Mouse (Mus musculus) midbrain, embryonic 14.5 days (tissue): ENCODE data around the gene Prkca. TPM values are rescaled to one million over a fixed set of nuclear protein-coding genes. Genes with fewer than 3 reads are reported as not detected.

Experiments used
- ATAC-seq: fragments of 200-750 bp; cut with Nextera tagmentation; 2 replicates; pipeline ENCODE4 v1.8.0; 2017; ENCODE audit warnings: moderate number of reproducible peaks, moderate library complexity; ENCODE audit not compliant: low FRiP score, low TSS enrichment
- DNase-seq: peaks from one replicate; pipeline ENCODE4 v3.0.0-alpha.2; 2015
- H3K27ac ChIP-seq: fragments of 300-500 bp; sonication (generic); replicated peaks from 2 replicates; pipeline ENCODE4 v1.5.1; 2014; ENCODE audit warnings: mild to moderate bottlenecking, low read depth, low read length, moderate library complexity
- H3K27me3 ChIP-seq: fragments of 300-500 bp; sonication (generic); 2 replicates; pipeline ENCODE4 v1.6.1; 2014; ENCODE audit warnings: low read length, control low read depth, mixed read lengths; ENCODE audit not compliant: control insufficient read depth, insufficient read depth
- H3K36me3 ChIP-seq: fragments of 300-500 bp; sonication (generic); 2 replicates; pipeline ENCODE4 v1.6.1; 2014; ENCODE audit warnings: low read length, control low read depth; ENCODE audit not compliant: control insufficient read depth, insufficient read depth
- H3K4me1 ChIP-seq: fragments of 300-500 bp; sonication (generic); 2 replicates; pipeline ENCODE4 v1.6.1; 2014; ENCODE audit warnings: mild to moderate bottlenecking, antibody characterized with exemption, low read length, control low read depth; ENCODE audit not compliant: control insufficient read depth, insufficient read depth
- H3K4me2 ChIP-seq: fragments of 300-500 bp; sonication (generic); 2 replicates; pipeline ENCODE4 v1.6.1; 2014; ENCODE audit warnings: mild to moderate bottlenecking, low read length, moderate library complexity
- H3K4me3 ChIP-seq: fragments of 300-500 bp; sonication (generic); replicated peaks from 2 replicates; pipeline ENCODE4 v1.5.1; 2014; ENCODE audit warnings: low read depth, low read length
- H3K9ac ChIP-seq: fragments of 300-500 bp; sonication (generic); replicated peaks from 2 replicates; pipeline ENCODE4 v1.6.1; 2014; ENCODE audit warnings: mild to moderate bottlenecking, low read length, moderate library complexity
- H3K9me3 ChIP-seq: fragments of 300-500 bp; sonication (generic); 2 replicates; pipeline ENCODE4 v1.6.1; 2016; ENCODE audit warnings: low read length, control low read depth, mixed read lengths; ENCODE audit not compliant: control insufficient read depth
- WGBS: fragments of 180-500 bp; shearing (Covaris S2); extraction: QIAGEN DNeasy Blood & Tissue Kit; methylation state at CpG from one replicate; pipeline ENCODE4 v1.1.7; 2014; 5-methylcytosine and 5-hydroxymethylcytosine counted together
- polyA plus RNA-seq: library from polyadenylated mRNA; unstranded; fragments of >200 nt; fragmentation: Nextera tagmentation; extraction: Ambion mirVana; gene quantifications from 2 replicates; pipeline ENCODE4 v1.2.1, GENCODE M21; 2014

The Prkca gene
- polyA plus RNA-seq, 1 experiment from 2014 or later = 7.6 TPM

- Histone ChIP-seq H3K4me3 (no peak overlapping the region), H3K36me3 (no peaks in the 10 kb centered on the region), H3K4me2 (no peak overlapping the region), H3K9ac (no peak overlapping the region), H3K27ac (peak overlapping the region; percentile 49; the same call in 1 of the 2 replicates), H3K4me1 (peaks cover 4% of the 10 kb centered on the region; the same call in 1 of the 2 replicates), H3K9me3 (peaks cover 7% of the 10 kb centered on the region; the same call in 1 of the 2 replicates), H3K27me3 (no peaks in the 10 kb centered on the region)
- ATAC-seq (no peak), DNase-seq (peak; percentile 51)
- WGBS = 18% methylated on average over 4 of the region's 4 CpGs
Measured at GRCm38 (mm10) chr11:108162110-108162509, 181.6 kb downstream of the Prkca start.

DNA sequence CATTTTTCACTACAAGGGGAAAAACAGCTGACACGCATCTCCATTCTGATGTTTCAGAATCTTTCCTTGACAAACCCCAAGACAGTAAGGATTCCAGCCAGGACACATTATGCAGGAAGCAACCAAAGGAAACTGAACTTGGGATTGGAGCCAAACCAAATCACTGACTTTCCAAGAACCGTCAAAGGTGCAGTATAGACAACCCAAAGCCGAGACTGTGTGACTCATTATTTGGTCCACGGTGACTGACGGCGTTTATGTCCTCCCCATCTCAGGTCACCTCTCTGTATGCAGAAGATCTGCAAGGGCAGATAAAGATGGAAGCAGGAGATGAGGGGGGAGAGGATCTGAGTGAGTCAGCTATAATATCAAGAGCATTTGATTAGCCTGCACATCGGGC lies 183.7 kb downstream of the Prkca start:
- DNase-seq (no peak), ATAC-seq (no peak)
- Histone ChIP-seq H3K36me3 (no peaks in the 10 kb centered on the region), H3K4me2 (no peak overlapping the region), H3K27ac (no peak overlapping the region), H3K4me3 (no peak overlapping the region), H3K9ac (no peak overlapping the region), H3K4me1 (peaks cover 4% of the 10 kb centered on the region; the same call in 1 of the 2 replicates), H3K9me3 (peaks cover 7% of the 10 kb centered on the region; the same call in 1 of the 2 replicates), H3K27me3 (no peaks in the 10 kb centered on the region)
- WGBS = 95% methylated on average over 7 of the region's 7 CpGs

DNA sequence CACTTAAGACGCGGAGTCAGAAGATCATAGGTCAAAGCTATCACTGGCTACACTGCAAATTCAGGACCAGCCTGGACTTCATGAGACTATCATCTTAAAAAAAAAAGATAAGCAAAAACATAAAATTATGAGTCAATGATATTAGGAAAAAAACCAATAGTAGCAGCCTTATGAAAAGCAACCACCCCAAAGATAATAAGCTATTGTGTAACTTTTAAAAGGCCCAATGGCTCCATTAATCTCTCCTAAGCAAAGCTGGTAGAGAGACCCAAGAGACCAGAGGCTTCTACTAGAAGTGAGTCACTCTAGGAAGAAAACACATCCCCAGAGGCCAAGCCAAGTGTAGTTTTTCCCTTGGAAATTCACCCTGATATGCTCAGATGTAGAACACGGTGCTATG lies 185.7 kb downstream of the Prkca start:
- DNase-seq (no peak), ATAC-seq (no peak)
- no peaks in the 10 kb centered on the region for H3K36me3 ChIP-seq
- peaks cover 7% of the 10 kb centered on the region; the same call in 1 of the 2 replicates for H3K4me1 ChIP-seq
- peaks cover 7% of the 10 kb centered on the region; the same call in 1 of the 2 replicates for H3K9me3 ChIP-seq
- no peak overlapping the region for H3K9ac ChIP-seq
- H3K4me2 ChIP-seq = no peak overlapping the region
- 97% methylated on average over 3 of the region's 3 CpGs for WGBS
- no peak overlapping the region for H3K27ac ChIP-seq
- H3K27me3 ChIP-seq = no peaks in the 10 kb centered on the region
- H3K4me3 ChIP-seq = no peak overlapping the region

GRCm38 (mm10) chr11:108157074-108157473 lies 186.7 kb downstream of the Prkca start:
- Histone ChIP-seq H3K4me1 (0 out of 2 replicates have a peak, but pooled peaks cover 3% of the 10 kb centered on the region), H3K27ac (no peak overlapping the region), H3K27me3 (no peaks in the 10 kb centered on the region), H3K36me3 (no peaks in the 10 kb centered on the region), H3K4me3 (no peak overlapping the region), H3K9ac (no peak overlapping the region), H3K4me2 (no peak overlapping the region), H3K9me3 (peaks cover 7% of the 10 kb centered on the region; the same call in 1 of the 2 replicates)
- WGBS = 95% methylated on average over 5 of the region's 5 CpGs
- no peak for DNase-seq
- no peak for ATAC-seq

GRCm38 (mm10) chr11:108156107-108156506 lies 187.6 kb downstream of the Prkca start:
- no peaks in the 10 kb centered on the region; the same call in 1 of the 2 replicates for H3K27me3 ChIP-seq
- DNase-seq = no peak
- ATAC-seq = no peak
- no peaks in the 10 kb centered on the region for H3K36me3 ChIP-seq
- no peak overlapping the region for H3K4me3 ChIP-seq
- H3K27ac ChIP-seq = no peak overlapping the region
- WGBS = 85% methylated on average over 5 of the region's 5 CpGs
- H3K4me2 ChIP-seq = no peak overlapping the region
- H3K9me3 ChIP-seq = peaks cover 7% of the 10 kb centered on the region; the same call in 1 of the 2 replicates
- H3K4me1 ChIP-seq = 0 out of 2 replicates have a peak, but pooled peaks cover 3% of the 10 kb centered on the region
- H3K9ac ChIP-seq = no peak overlapping the region

- no peak overlapping the region for H3K4me3 ChIP-seq
- H3K36me3 ChIP-seq = no peaks in the 10 kb centered on the region
- H3K27me3 ChIP-seq = no peaks in the 10 kb centered on the region; the same call in 1 of the 2 replicates
- H3K27ac ChIP-seq = no peak overlapping the region
- no peak for ATAC-seq
- H3K9me3 ChIP-seq = peaks cover 7% of the 10 kb centered on the region; the same call in 1 of the 2 replicates
- 0 out of 2 replicates have a peak, but pooled peaks cover 3% of the 10 kb centered on the region for H3K4me1 ChIP-seq
- H3K4me2 ChIP-seq = no peak overlapping the region
- 96% methylated on average over 8 of the region's 8 CpGs for WGBS
- no peak for DNase-seq
- no peak overlapping the region for H3K9ac ChIP-seq
Measured at GRCm38 (mm10) chr11:108155088-108155580, 188.6 kb downstream of the Prkca start.

- H3K36me3 ChIP-seq = no peaks in the 10 kb centered on the region
- H3K27ac ChIP-seq = no peak overlapping the region; the same call in 1 of the 2 replicates
- no peak for DNase-seq
- no peak for ATAC-seq
- H3K4me1 ChIP-seq = peaks cover 4% of the 10 kb centered on the region
- H3K9ac ChIP-seq = no peak overlapping the region
- no peaks in the 10 kb centered on the region; the same call in 1 of the 2 replicates for H3K27me3 ChIP-seq
- H3K9me3 ChIP-seq = peaks cover 7% of the 10 kb centered on the region; the same call in 1 of the 2 replicates
- WGBS = 80% methylated on average over 9 of the region's 9 CpGs
- no peak overlapping the region for H3K4me3 ChIP-seq
- no peak overlapping the region for H3K4me2 ChIP-seq
Measured at GRCm38 (mm10) chr11:108153997-108154841, 189.5 kb downstream of the Prkca start.

DNA sequence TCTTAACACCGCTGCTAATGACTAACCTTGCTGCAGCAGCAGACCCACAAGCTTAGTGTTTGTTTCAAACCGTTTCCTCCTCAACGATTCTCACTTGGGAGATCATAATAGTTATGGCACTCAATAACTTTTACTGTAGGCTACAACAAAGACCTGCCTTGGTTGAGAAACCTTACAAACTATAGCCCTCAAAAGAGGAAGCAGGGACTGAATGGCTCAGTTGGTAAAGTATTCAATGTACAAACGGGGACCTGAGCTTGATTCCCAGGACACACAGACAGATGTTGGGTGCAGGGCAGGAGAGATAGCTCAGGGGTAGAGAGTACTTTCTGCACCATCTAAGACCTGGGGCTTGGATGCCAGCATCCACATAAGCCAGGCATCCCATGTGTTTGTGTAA lies 191.1 kb downstream of the Prkca start:
- 81% methylated on average over 4 of the region's 4 CpGs for WGBS
- H3K27me3 ChIP-seq = no peaks in the 10 kb centered on the region; the same call in 1 of the 2 replicates

More for the DNA sequence above, 191.1 kb downstream of the Prkca start:
- Histone ChIP-seq H3K4me2 (no peak overlapping the region), H3K4me1 (peaks cover 13% of the 10 kb centered on the region), H3K36me3 (no peaks in the 10 kb centered on the region), H3K27ac (no peak overlapping the region), H3K9ac (no peak overlapping the region), H3K9me3 (no peaks in the 10 kb centered on the region), H3K4me3 (no peak overlapping the region)
- DNase-seq = no peak
- ATAC-seq = no peak
